Mouse (Mus musculus): ENCODE data around the gene Cfap206.

DNA sequence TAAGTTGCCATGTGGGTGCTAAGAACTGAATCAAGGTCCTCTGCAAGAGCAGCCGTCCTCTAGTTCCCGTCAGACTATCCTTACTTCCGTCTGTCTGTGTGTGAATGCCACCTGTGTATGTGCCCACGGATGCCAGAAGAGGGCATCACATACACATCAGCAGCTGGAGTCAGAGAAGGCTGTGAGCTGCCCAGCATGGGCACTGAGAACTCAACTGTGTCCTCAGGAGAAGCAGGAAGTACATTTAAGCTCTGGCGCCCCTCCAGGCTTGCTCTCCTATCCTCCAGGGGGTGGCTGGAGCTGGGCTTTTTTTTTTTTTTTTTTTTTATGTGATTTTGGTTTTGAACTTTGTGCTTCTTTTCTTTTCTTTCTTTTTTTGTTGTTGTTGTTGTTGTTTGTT lies 49.5 kb downstream of the Cfap206 start:
- TF ChIP-seq CTCF (IDR thresholded peaks at IDR 0.05; ENCODE audit: extremely low read depth, insufficient read length, insufficient replicate concordance, low read depth, low read length) = no peak
- TF ChIP-seq POLR2A (IDR thresholded peaks at IDR 0.05; ENCODE audit: low read depth, low read length) = no peak
